Mouse (Mus musculus) lung, postnatal 0 days (tissue): ENCODE measurements around the gene Zfp319. TPM values are rescaled to one million over a fixed set of nuclear protein-coding genes. Genes with fewer than 3 reads are reported as not detected.
A peak's percentile ranks its signal among the peaks of the same experiment; 100 is the strongest.

Experiments
- ATAC-seq: fragments of 200-750 bp; cut with Nextera tagmentation; 2 replicates; pipeline ENCODE4 v1.8.0; 2017; ENCODE audit warnings: moderate library complexity
- DNase-seq: peaks from one replicate; pipeline ENCODE4 v3.0.0-alpha.2; 2016; ENCODE audit warnings: low spot score
- H3K27ac ChIP-seq: fragments of 300-500 bp; sonication (generic); 2 replicates; pipeline ENCODE4 v1.5.1; 2014; ENCODE audit warnings: antibody characterized with exemption, mild to moderate bottlenecking, low read length, mixed read lengths
- H3K27me3 ChIP-seq: fragments of 300-500 bp; sonication (generic); replicated peaks from 2 replicates; pipeline ENCODE4 v1.6.1; 2014; ENCODE audit warnings: low read length, mixed read lengths; ENCODE audit not compliant: insufficient read depth
- H3K36me3 ChIP-seq: fragments of 300-500 bp; sonication (generic); 2 replicates; pipeline ENCODE4 v1.6.1; 2014; ENCODE audit warnings: low read length, mixed read lengths; ENCODE audit not compliant: insufficient read depth
- H3K4me1 ChIP-seq: fragments of 300-500 bp; sonication (generic); 2 replicates; pipeline ENCODE4 v1.6.1; 2014; ENCODE audit warnings: antibody characterized with exemption, low read depth, low read length, mixed read lengths; ENCODE audit not compliant: insufficient read depth
- H3K4me2 ChIP-seq: fragments of 300-500 bp; sonication (generic); replicated peaks from 2 replicates; pipeline ENCODE4 v1.6.1; 2014; ENCODE audit warnings: low read depth, mild to moderate bottlenecking, low read length, moderate library complexity, mixed read lengths
- H3K4me3 ChIP-seq: fragments of 300-500 bp; sonication (generic); 2 replicates; pipeline ENCODE4 v1.5.1; 2014; ENCODE audit warnings: low read depth, low read length
- H3K9ac ChIP-seq: fragments of 300-500 bp; sonication (generic); replicated peaks from 2 replicates; pipeline ENCODE4 v1.6.1; 2014; ENCODE audit warnings: low read depth, mild to moderate bottlenecking
- H3K9me3 ChIP-seq: fragments of 300-500 bp; sonication (generic); 2 replicates; pipeline ENCODE4 v1.6.1; 2016; ENCODE audit warnings: low read length, mixed read lengths
- CTCF ChIP-seq: IDR thresholded peaks from 2 replicates; pipeline ENCODE4 v1.5.1; 2016; ENCODE audit warnings: antibody characterized with exemption, mild to moderate bottlenecking
- EP300 ChIP-seq: IDR thresholded peaks from 2 replicates; pipeline ENCODE4 v1.6.1; 2016; ENCODE audit warnings: antibody characterized with exemption, mild to moderate bottlenecking, control low read depth
- WGBS: fragments of 180-500 bp; shearing (Covaris S2); extraction: QIAGEN DNeasy Blood & Tissue Kit; methylation state at CpG from one replicate; pipeline ENCODE4 v1.1.7; 2014; 5-methylcytosine and 5-hydroxymethylcytosine counted together
- polyA plus RNA-seq: library from polyadenylated mRNA; unstranded; fragments of >200 nt; fragmentation: Nextera tagmentation; extraction: Ambion mirVana; gene quantifications from 2 replicates; pipeline ENCODE4 v1.2.1, GENCODE M21; 2015

Gene Zfp319
- polyA plus RNA-seq, 1 experiment from 2014 or later = 6.0 TPM

- Histone ChIP-seq H3K4me2 (no peak overlapping the region), H3K27ac (no peak overlapping the region), H3K9me3 (no peaks in the 10 kb centered on the region), H3K27me3 (no peaks in the 10 kb centered on the region), H3K4me3 (no peak overlapping the region), H3K9ac (no peak overlapping the region), H3K4me1 (no peaks in the 10 kb centered on the region), H3K36me3 (no peaks in the 10 kb centered on the region)
- 95% methylated on average over 1 of the region's 1 CpGs for WGBS
- ATAC-seq = no peak
- TF ChIP-seq CTCF (no peak), EP300 (no peak)
- no peak for DNase-seq
Observed at GRCm38 (mm10) chr8:95315350-95315749, 16.4 kb downstream of the Zfp319 start.

- no peak for ATAC-seq
- no peaks in the 10 kb centered on the region for H3K36me3 ChIP-seq
- no peak overlapping the region for H3K4me3 ChIP-seq
- DNase-seq = peak; percentile 46
- TF ChIP-seq CTCF (peak; percentile 26; the same call in 1 of the 2 replicates), EP300 (no peak)
- H3K4me2 ChIP-seq = no peak overlapping the region
- no peaks in the 10 kb centered on the region for H3K4me1 ChIP-seq
- 69% methylated on average over 2 of the region's 2 CpGs for WGBS
- no peak overlapping the region for H3K27ac ChIP-seq
- H3K9me3 ChIP-seq = no peaks in the 10 kb centered on the region
- H3K27me3 ChIP-seq = no peaks in the 10 kb centered on the region
- H3K9ac ChIP-seq = no peak overlapping the region
Observed at GRCm38 (mm10) chr8:95314707-95315106, 17.0 kb downstream of the Zfp319 start.

GRCm38 (mm10) chr8:95313857-95314256, 17.9 kb downstream of the Zfp319 start:
- TF ChIP-seq EP300 (no peak), CTCF (no peak)
- Histone ChIP-seq H3K27ac (no peak overlapping the region), H3K36me3 (no peaks in the 10 kb centered on the region), H3K9me3 (no peaks in the 10 kb centered on the region), H3K27me3 (no peaks in the 10 kb centered on the region), H3K9ac (no peak overlapping the region), H3K4me1 (no peaks in the 10 kb centered on the region), H3K4me3 (no peak overlapping the region), H3K4me2 (no peak overlapping the region)
- 85% methylated on average over 6 of the region's 6 CpGs for WGBS
- ATAC-seq (no peak), DNase-seq (no peak)

GRCm38 (mm10) chr8:95312836-95313235, 18.9 kb downstream of the Zfp319 start:
- no peak overlapping the region for H3K4me3 ChIP-seq
- H3K9ac ChIP-seq = no peak overlapping the region
- TF ChIP-seq CTCF = peak; percentile 53
- TF ChIP-seq EP300 = no peak
- ATAC-seq = no peak
- DNase-seq = no peak
- 65% methylated on average over 18 of the region's 18 CpGs for WGBS
- no peaks in the 10 kb centered on the region for H3K4me1 ChIP-seq
- no peak overlapping the region for H3K4me2 ChIP-seq
- H3K9me3 ChIP-seq = no peaks in the 10 kb centered on the region
- H3K36me3 ChIP-seq = no peaks in the 10 kb centered on the region
- no peaks in the 10 kb centered on the region for H3K27me3 ChIP-seq
- no peak overlapping the region for H3K27ac ChIP-seq

GRCm38 (mm10) chr8:95310342-95310970, 21.3 kb downstream of the Zfp319 start, which contains the start of gene Tepp:
Gene Tepp, plus strand, starts transcription at chr8:95310566.
- no peaks in the 10 kb centered on the region for H3K9me3 ChIP-seq
- no peaks in the 10 kb centered on the region for H3K4me1 ChIP-seq
- no peak for TF ChIP-seq EP300
- WGBS = 37% methylated on average over 6 of the region's 6 CpGs
- H3K36me3 ChIP-seq = no peaks in the 10 kb centered on the region
- no peak within 1 kb of the TSS for H3K4me3 ChIP-seq
- H3K9ac ChIP-seq = no peak within 1 kb of the TSS
- no peaks in the 10 kb centered on the region for H3K27me3 ChIP-seq
- H3K27ac ChIP-seq = no peak within 1 kb of the TSS
- ATAC-seq (no peak), DNase-seq (no peak)
- H3K4me2 ChIP-seq = no peak within 1 kb of the TSS

- Histone ChIP-seq H3K27me3 (no peaks in the 10 kb centered on the region), H3K27ac (no peak within 1 kb of the TSS), H3K4me3 (no peak within 1 kb of the TSS), H3K36me3 (no peaks in the 10 kb centered on the region), H3K4me2 (no peak within 1 kb of the TSS), H3K4me1 (no peaks in the 10 kb centered on the region), H3K9me3 (no peaks in the 10 kb centered on the region), H3K9ac (no peak within 1 kb of the TSS)
- TF ChIP-seq CTCF (no peak), EP300 (no peak)
- no peak for ATAC-seq
- DNase-seq = no peak
- 44% methylated on average over 6 of the region's 6 CpGs for WGBS
Observed at GRCm38 (mm10) chr8:95306431-95306830, 25.3 kb downstream of the Zfp319 start, which contains the start of gene Cngb1. Gene Cngb1, minus strand, starts transcription at chr8:95306585.
